Mouse (Mus musculus) midbrain, embryonic 16.5 days (tissue): Measurements from ENCODE around the gene Zfp213. TPM values are rescaled to one million over a fixed set of nuclear protein-coding genes. Genes with fewer than 3 reads are reported as not detected.

Source experiments
- ATAC-seq: fragments of 200-750 bp; cut with Nextera tagmentation; 2 replicates; pipeline ENCODE4 v1.8.0; 2017; ENCODE audit warnings: moderate TSS enrichment
- H3K27ac ChIP-seq: fragments of 300-500 bp; sonication (generic); 2 replicates; pipeline ENCODE4 v1.5.1; 2014; ENCODE audit warnings: mild to moderate bottlenecking, low read length, mixed read lengths
- H3K27me3 ChIP-seq: fragments of 300-500 bp; sonication (generic); 2 replicates; pipeline ENCODE4 v1.6.1; 2014; ENCODE audit warnings: low read depth, low read length, mixed read lengths; ENCODE audit not compliant: control insufficient read depth, insufficient read depth
- H3K36me3 ChIP-seq: fragments of 300-500 bp; sonication (generic); 2 replicates; pipeline ENCODE4 v1.6.1; 2014; ENCODE audit warnings: mild to moderate bottlenecking, low read length, moderate library complexity, mixed read lengths; ENCODE audit not compliant: control insufficient read depth, insufficient read depth
- H3K4me1 ChIP-seq: fragments of 300-500 bp; sonication (generic); 2 replicates; pipeline ENCODE4 v1.6.1; 2014; ENCODE audit warnings: mild to moderate bottlenecking, low read length, mixed read lengths; ENCODE audit not compliant: control insufficient read depth, insufficient read depth
- H3K4me2 ChIP-seq: fragments of 300-500 bp; sonication (generic); 2 replicates; pipeline ENCODE4 v1.6.1; 2014; ENCODE audit warnings: mild to moderate bottlenecking, low read length, mixed read lengths
- H3K4me3 ChIP-seq: fragments of 300-500 bp; sonication (generic); 2 replicates; pipeline ENCODE4 v1.5.1; 2014; ENCODE audit warnings: low read depth, mild to moderate bottlenecking, low read length, moderate library complexity, mixed read lengths
- H3K9ac ChIP-seq: fragments of 300-500 bp; sonication (generic); 2 replicates; pipeline ENCODE4 v1.6.1; 2014; ENCODE audit warnings: low read depth, low read length, mixed read lengths
- H3K9me3 ChIP-seq: fragments of 300-500 bp; sonication (generic); replicated peaks from 2 replicates; pipeline ENCODE4 v1.6.1; 2014; ENCODE audit warnings: mild to moderate bottlenecking, low read length, mixed read lengths; ENCODE audit not compliant: control insufficient read depth, poor library complexity, severe bottlenecking
- WGBS: fragments of 180-500 bp; shearing (Covaris S2); extraction: QIAGEN DNeasy Blood & Tissue Kit; methylation state at CpG from one replicate; pipeline ENCODE4 v1.1.7; 2014; 5-methylcytosine and 5-hydroxymethylcytosine counted together
- polyA plus RNA-seq: library from polyadenylated mRNA; unstranded; fragments of >200 nt; fragmentation: Nextera tagmentation; extraction: Ambion mirVana; gene quantifications from 2 replicates; pipeline ENCODE4 v1.2.1, GENCODE M21; 2015

Zfp213 gene
- polyA plus RNA-seq, 1 experiment from 2014 or later = 16.0 TPM

DNA sequence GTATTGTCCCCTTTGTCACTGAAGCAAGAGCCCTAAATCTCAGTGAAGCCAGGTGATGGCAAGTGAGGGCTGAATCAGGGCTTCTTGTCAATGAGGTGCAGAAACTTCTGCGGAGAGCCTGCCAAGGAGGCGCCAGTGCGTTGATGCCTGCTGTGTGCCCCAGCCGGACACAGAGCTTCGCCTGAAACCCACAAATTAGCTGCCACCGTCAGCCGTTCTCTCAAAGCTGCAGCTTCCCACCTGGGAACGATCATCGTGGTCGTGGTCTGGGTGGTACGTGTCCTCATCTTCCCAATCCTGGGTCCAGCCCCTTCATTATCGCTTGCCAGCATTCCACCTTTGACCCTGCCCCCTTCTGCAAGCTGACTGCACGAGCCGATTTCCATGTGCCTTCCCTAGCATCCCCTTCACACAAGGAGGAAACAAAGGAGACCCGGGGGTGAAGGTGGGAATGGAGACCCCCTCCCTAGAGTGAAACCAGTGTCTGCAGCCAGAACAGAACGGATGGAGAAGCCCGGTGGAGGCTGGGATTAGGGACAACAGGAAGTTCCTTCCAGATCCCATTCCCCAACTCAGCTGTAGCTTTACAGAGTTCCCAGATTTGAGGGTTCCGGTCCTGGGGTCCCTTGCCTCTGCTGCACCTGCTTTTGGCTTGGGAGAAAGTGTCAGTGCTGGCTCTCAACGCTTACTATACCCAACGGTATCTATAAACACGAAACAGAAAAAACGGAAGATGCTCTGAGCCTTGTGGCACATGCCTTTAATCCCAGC, 21.9 kb upstream of the Zfp213 start:
- H3K27ac ChIP-seq = peak overlapping the region; percentile 73
- H3K36me3 ChIP-seq = no peaks in the 10 kb centered on the region
- H3K27me3 ChIP-seq = no peaks in the 10 kb centered on the region
- H3K4me1 ChIP-seq = peaks cover 26% of the 10 kb centered on the region
- H3K9me3 ChIP-seq = no peaks in the 10 kb centered on the region
- under 1% methylated on average over 22 of the region's 22 CpGs for WGBS
- H3K4me3 ChIP-seq = peak overlapping the region; percentile 82
- H3K9ac ChIP-seq = peak overlapping the region; percentile 89
- peak; percentile 92 for ATAC-seq
- H3K4me2 ChIP-seq = peak overlapping the region; percentile 98

DNA sequence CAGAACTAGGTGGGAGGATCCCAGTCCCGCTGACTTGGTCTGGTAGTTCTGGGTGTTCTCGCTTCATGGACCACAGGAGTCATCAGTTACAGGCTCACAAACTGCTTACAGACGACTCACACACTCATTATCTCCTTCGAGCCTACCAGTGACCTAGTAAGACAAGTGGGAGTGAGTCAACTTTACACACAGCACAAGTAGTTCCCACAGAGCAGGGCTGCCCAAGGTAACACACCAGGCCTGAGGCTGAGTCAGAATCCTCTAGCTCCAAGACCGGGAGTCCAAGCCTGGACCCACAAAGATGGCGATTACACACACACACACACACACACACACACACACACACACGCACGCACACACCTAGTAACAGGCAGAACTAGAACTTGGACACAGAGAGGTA, 20.7 kb upstream of the Zfp213 start:
- ATAC-seq = no peak
- peaks cover 8% of the 10 kb centered on the region; the same call in 1 of the 2 replicates for H3K36me3 ChIP-seq
- no peaks in the 10 kb centered on the region for H3K9me3 ChIP-seq
- H3K27ac ChIP-seq = no peak overlapping the region
- no peaks in the 10 kb centered on the region for H3K27me3 ChIP-seq
- H3K9ac ChIP-seq = peak overlapping the region; percentile 89; the same call in 1 of the 2 replicates
- peak overlapping the region; percentile 98 for H3K4me2 ChIP-seq
- peak overlapping the region; percentile 82 for H3K4me3 ChIP-seq
- peaks cover 26% of the 10 kb centered on the region for H3K4me1 ChIP-seq
- WGBS = 96% methylated on average over 8 of the region's 8 CpGs

DNA sequence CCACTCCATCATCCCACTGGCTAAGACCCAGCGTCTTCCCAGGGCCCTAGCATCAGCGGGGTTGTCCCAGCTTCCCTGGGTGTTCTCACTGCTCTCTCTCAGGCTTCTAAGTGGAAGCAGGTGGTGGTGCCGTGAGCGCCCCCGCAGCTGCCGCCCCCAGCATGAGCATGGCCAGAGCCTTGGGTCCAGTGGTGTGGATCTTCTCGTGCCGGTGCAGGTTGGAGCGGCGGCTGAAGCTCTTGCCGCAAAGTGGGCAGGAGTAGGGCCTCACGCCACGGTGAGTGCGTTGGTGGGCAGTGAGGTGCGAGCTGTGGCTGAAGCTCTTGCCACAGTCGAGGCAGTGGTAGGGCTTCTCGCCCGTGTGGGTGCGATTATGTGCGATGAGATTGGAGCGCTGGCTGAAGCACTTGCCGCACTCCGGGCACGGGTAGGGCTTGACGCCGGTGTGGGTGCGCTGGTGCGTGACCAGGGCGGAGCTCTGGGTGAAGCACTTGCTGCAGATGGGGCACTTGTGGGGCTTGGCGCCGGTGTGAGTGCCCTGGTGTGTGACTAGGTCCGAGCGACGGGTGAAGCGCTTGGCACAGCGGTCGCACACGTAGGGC, 12.0 kb upstream of the Zfp213 start:
- Histone ChIP-seq H3K9me3 (peaks cover 6% of the 10 kb centered on the region), H3K27ac (no peak overlapping the region), H3K4me3 (no peak overlapping the region), H3K4me1 (no peaks in the 10 kb centered on the region; the same call in 1 of the 2 replicates), H3K9ac (no peak overlapping the region), H3K4me2 (no peak overlapping the region), H3K36me3 (peaks cover 49% of the 10 kb centered on the region), H3K27me3 (no peaks in the 10 kb centered on the region)
- 96% methylated on average over 38 of the region's 38 CpGs for WGBS
- 0 out of 2 replicates have a peak, but pooled peaks have one; percentile 18 for ATAC-seq

DNA sequence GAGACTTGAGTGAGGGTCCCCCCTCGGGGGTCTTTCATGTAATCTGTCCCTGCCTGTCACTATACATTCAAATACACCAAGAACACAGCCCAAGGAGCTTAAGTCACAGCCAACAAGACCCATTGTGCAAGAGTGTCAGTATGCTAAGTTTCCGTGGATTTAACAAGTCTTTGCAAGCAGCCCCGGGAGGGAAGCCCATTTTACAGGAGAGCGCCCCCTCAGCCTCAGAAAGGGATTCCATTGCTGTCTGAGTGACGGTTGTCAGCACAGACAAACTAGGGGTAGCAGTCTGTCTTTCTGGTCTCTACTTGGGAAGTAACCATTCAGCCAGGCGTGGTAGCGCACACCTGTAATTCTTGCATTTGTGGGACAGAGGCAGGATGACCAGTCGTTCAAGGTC, 10.1 kb upstream of the Zfp213 start:
- no peaks in the 10 kb centered on the region for H3K27me3 ChIP-seq
- no peak overlapping the region for H3K4me2 ChIP-seq
- H3K9ac ChIP-seq = no peak overlapping the region
- H3K9me3 ChIP-seq = peaks cover 6% of the 10 kb centered on the region
- H3K36me3 ChIP-seq = peaks cover 35% of the 10 kb centered on the region
- no peak overlapping the region for H3K4me3 ChIP-seq
- ATAC-seq = no peak
- H3K27ac ChIP-seq = no peak overlapping the region
- 95% methylated on average over 8 of the region's 8 CpGs for WGBS
- H3K4me1 ChIP-seq = no peaks in the 10 kb centered on the region; the same call in 1 of the 2 replicates

DNA sequence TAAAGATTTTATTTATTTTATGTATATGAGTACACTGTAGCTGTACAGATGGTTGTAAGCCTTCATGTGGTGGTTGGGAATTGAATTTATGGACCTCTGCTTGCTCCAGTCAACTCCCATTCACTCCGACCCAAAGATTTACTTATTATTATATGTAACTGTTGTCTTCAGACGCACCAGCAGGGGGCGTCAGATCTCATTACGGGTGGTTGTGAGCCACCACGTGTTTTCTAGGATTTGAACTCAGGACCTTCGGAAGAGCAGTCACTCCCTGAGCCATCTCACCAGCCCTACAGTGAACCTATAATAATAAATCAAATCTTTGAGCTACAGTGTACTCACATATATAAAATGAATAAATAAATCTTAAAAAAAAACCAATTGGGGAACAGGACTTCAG, 8.0 kb upstream of the Zfp213 start:
- no peak overlapping the region for H3K4me2 ChIP-seq
- H3K4me1 ChIP-seq = no peaks in the 10 kb centered on the region; the same call in 1 of the 2 replicates
- WGBS = 77% methylated on average over 6 of the region's 6 CpGs
- ATAC-seq = no peak
- no peak overlapping the region for H3K4me3 ChIP-seq
- H3K9ac ChIP-seq = no peak overlapping the region
- H3K9me3 ChIP-seq = peaks cover 6% of the 10 kb centered on the region
- H3K36me3 ChIP-seq = peaks cover 25% of the 10 kb centered on the region
- H3K27me3 ChIP-seq = no peaks in the 10 kb centered on the region
- no peak overlapping the region for H3K27ac ChIP-seq

DNA sequence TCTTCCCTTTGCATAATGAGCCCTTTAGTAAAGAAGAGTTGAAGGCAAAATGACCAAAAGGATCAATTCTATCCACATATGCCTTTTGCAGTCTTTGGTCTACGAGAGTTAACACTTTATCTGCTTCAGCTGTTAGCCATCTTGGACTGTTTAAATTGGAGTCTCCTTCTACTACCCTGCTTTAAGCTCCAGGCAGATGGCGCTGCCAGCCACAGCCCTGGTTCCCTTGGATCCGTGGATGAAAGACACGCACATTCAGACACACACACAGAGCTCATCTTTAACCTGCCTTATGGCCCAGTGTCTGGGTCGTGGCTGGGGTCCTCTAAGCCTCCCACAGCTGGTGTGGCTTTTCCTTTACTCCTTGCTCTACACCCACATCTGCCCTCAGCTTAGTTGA, 7.0 kb upstream of the Zfp213 start:
- H3K36me3 ChIP-seq = peaks cover 15% of the 10 kb centered on the region
- 28% methylated on average over 5 of the region's 5 CpGs for whole genome bisulfite sequencing
- no peak overlapping the region for H3K9ac ChIP-seq
- H3K27ac ChIP-seq = no peak overlapping the region
- H3K4me3 ChIP-seq = no peak overlapping the region
- peaks cover 2% of the 10 kb centered on the region; the same call in 1 of the 2 replicates for H3K9me3 ChIP-seq
- ATAC-seq = no peak
- H3K27me3 ChIP-seq = no peaks in the 10 kb centered on the region
- no peak overlapping the region for H3K4me2 ChIP-seq
- H3K4me1 ChIP-seq = no peaks in the 10 kb centered on the region; the same call in 1 of the 2 replicates

DNA sequence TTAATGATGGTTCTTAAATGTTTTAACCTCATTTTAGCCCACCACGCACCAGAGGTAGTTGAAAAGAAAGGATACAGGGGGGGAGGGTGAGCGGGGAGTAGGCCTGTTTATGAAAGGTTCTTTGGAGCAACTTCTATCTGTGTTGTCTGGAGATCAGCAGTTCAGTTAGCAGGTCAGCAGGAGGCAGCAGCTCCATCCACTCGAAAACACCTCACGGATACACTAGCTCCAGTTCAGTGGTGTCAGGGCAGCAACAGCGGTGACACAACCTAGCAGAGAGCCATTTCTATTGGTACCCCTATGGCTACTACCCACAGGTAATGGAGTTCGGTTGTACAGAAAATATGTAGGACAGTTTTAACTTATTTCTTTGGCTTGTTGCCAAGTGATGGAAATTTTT, 6.0 kb upstream of the Zfp213 start:
- Histone ChIP-seq H3K4me2 (no peak overlapping the region), H3K4me3 (no peak overlapping the region), H3K9me3 (no peaks in the 10 kb centered on the region), H3K4me1 (peaks cover 3% of the 10 kb centered on the region), H3K27ac (no peak overlapping the region), H3K27me3 (no peaks in the 10 kb centered on the region), H3K36me3 (peaks cover 4% of the 10 kb centered on the region; the same call in 1 of the 2 replicates), H3K9ac (no peak overlapping the region)
- 45% methylated on average over 6 of the region's 6 CpGs for WGBS
- no peak for ATAC-seq

DNA sequence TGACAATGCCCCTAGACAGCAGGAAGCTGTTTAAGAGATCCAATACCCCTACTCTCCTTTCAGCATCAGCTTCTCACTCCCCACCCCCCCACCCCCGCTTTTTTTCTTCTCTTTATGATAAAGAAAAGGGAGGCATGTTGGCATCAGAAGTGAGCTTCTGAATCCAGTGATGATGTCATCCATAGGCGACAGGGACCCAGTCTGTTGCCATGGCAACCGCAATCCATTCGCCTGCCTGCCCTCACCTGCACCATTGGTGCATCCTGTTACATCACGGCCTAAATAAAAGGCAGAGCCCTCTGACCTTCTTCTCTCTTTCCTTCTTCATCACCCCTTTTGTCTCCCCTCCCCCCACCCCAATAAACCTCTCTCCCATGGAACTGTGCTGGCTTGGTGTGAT, 4.3 kb upstream of the Zfp213 start:
- H3K4me2 ChIP-seq = no peak overlapping the region
- peaks cover 3% of the 10 kb centered on the region; the same call in 1 of the 2 replicates for H3K36me3 ChIP-seq
- no peak overlapping the region for H3K9ac ChIP-seq
- no peak overlapping the region for H3K4me3 ChIP-seq
- WGBS = 24% methylated on average over 5 of the region's 5 CpGs
- no peaks in the 10 kb centered on the region for H3K9me3 ChIP-seq
- no peak overlapping the region for H3K27ac ChIP-seq
- peaks cover 7% of the 10 kb centered on the region for H3K4me1 ChIP-seq
- no peak for ATAC-seq
- H3K27me3 ChIP-seq = no peaks in the 10 kb centered on the region

DNA sequence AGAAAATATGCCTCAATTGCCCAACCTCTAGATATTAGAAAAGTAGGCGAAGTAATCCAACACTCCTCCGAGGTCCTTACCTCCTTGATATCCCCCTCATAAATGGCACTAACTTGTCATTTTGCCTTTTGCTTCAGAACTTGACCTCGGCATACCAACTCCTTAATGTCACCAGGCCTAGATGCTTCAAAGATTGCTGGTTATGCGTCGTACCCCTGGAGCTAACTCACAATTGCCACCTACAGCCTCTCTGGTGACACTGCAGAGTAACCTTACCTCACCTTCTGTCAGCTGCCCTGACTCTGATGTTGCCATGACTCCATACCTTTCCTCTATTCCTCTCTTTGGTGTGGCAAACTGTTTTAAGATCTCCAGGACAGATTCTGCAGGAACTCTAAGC, 2.7 kb upstream of the Zfp213 start:
- Histone ChIP-seq H3K9ac (no peak overlapping the region), H3K4me3 (no peak overlapping the region), H3K4me1 (peaks cover 10% of the 10 kb centered on the region), H3K27me3 (no peaks in the 10 kb centered on the region), H3K4me2 (no peak overlapping the region), H3K27ac (no peak overlapping the region), H3K36me3 (no peaks in the 10 kb centered on the region), H3K9me3 (no peaks in the 10 kb centered on the region)
- no peak for ATAC-seq
- WGBS = 65% methylated on average over 5 of the region's 5 CpGs
